13 mouse cellular contexts compared by ENCODE assay signal in the genomic region with DNA sequence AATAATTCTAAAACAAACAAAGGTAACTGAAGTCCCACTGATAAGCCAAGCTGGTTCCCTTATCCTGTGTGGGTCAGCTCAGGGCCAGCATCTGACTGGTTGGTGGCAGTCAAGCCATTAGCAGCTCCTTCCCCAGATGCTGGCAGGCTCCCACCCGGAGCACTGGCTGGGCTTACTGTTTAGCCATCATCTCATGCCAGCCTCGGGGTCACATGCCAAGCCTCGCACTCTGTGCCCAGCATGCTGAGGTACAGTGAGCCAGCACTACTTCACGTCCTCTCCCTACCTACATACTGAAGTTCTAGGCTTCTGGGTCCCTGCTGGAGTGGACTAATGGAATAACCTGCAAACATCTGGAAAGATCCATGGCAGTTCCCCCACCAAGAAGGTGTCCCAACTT. TPM values are rescaled to one million over a fixed set of nuclear protein-coding genes. Genes with fewer than 3 reads are reported as not detected.
DNase-seq lines count a peak whose midpoint lies in the region.
"Had no signal": no experiment of that assay in that cellular context is flagged by ENCODE, and none has a peak within 500 bp of the region (broad histone marks: within the 10 kb centered on the region; RNA-seq: fewer than 3 reads in every experiment).

No protein-coding gene starts in this region.

- DNase-seq in cerebellum, postnatal 25 days, result peak; percentile 44 to 68
- no peak for DNase-seq in cerebellum, adult 9-11 months
- peak; percentile 45 for DNase-seq in gastrocnemius, postnatal 10 days
- DNase-seq in gastrocnemius, postnatal 25 days, result no peak
- DNase-seq in right cerebral cortex, postnatal 10 days (ENCODE audit: low spot score in 2 of 2), result peak; percentile 60 to 69
- DNase-seq in right cerebral cortex, adult 2 months (ENCODE audit: low spot score in 2 of 2), result no peak
- no peak for DNase-seq in T-cell, adult 2 months (ENCODE audit: low spot score)
- DNase-seq: adrenal gland, adult 8-10 months; adrenal gland, postnatal 36 days; cerebellum, adult 11-12 months; heart, adult 11 months; heart, postnatal 36 days; kidney, adult 2 months had no signal

RNA-seq across cellular contexts. Expression of a gene that starts 10.6 kb away (rescaled TPM):
- total RNA-seq in gastrocnemius, postnatal 10 days (2021), result under 1 TPM in 1 of 2 experiments, not detected in 1; 0.12 TPM
- under 1 TPM in 1 of 2 experiments, not detected in 1; 0.08 TPM for total RNA-seq in gastrocnemius, postnatal 25 days (2021)
- total RNA-seq: heart, postnatal 36 days had no signal

RNA-seq across cellular contexts. Expression of a gene that starts 38.6 kb away (rescaled TPM):
- under 1 TPM; 0.12 to 0.36 TPM for total RNA-seq in gastrocnemius, postnatal 10 days (2021)
- total RNA-seq in gastrocnemius, postnatal 25 days (2021), result not detected
- total RNA-seq: adrenal gland, postnatal 36 days; heart, postnatal 36 days had no signal

Comparison
In these comparisons a context has a peak if more than half of its experiments do, and no peak if none do; other contexts are left out.
1. DNase-seq: peak in cerebellum, postnatal 25 days (2 of 2), gastrocnemius, postnatal 10 days (single experiment) and right cerebral cortex, postnatal 10 days (2 of 2); none in cerebellum, adult 9-11 months (single experiment), gastrocnemius, postnatal 25 days (single experiment), right cerebral cortex, adult 2 months (0 of 2) and T-cell, adult 2 months (single experiment).